Mouse (Mus musculus): ENCODE results near the gene Mcu.

Gene Mcu

DNA sequence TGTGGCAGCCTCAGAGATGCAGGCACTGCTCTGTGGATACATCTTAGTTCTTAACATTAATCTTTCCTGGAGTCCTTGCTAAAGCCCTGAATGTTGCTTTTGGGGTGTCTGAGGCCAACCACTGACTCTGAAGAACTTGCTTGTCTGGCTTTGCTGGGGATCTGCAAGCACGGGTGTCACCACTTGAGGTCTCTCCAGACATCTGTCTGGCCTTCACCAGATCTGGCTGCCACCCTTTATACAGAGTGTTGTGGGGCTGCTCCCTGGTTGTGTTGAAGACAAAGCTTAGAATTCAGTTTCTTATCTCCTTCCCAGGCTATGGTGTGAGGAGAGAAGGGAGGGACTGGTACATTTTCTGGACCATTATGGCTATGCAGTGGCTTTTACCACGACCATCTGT, 122.4 kb downstream of the Mcu start:
- DNase-seq (ENCODE audit: low spot score in 2 of 2), result no peak

DNA sequence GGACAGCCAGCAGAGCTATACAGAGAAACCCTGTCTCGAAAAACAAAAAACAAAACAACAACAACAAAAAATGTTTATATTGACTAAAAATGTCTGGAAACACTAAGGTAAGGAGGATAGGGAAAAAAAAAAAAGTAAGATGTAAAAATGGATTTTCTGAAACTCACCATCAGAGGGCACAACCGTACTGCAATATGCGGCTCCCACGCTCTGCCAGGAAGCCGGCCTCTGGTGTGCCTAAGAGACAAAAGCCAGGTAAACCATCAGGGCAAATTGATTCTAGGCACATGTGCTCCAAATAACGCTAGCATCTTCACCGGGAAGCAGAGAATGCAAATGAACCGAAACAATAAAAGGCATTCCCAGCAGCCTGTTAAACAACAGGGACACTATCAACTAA, 125.6 kb downstream of the Mcu start:
- no peak for DNase-seq (ENCODE audit: low spot score in 2 of 2)

DNA sequence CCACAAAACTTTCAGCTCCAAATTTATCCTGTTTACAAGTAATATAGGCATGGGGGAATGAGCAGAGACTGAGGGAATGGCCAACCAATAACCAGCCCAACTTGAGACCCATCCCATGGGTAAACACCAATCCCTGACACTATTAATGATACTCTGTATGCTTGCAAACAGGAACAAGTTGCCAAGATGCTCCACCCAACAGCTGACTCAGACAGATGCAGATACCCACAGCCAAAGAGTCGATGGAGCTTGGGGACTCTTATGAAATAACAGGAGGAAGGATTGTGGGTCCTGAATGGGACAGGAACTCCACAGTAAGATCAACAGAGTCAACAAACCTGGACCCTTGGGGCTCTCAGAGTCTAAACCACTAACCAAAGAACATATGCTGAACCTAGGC, 127.1 kb downstream of the Mcu start:
- no peak for DNase-seq (ENCODE audit: low spot score in 2 of 2)

DNA sequence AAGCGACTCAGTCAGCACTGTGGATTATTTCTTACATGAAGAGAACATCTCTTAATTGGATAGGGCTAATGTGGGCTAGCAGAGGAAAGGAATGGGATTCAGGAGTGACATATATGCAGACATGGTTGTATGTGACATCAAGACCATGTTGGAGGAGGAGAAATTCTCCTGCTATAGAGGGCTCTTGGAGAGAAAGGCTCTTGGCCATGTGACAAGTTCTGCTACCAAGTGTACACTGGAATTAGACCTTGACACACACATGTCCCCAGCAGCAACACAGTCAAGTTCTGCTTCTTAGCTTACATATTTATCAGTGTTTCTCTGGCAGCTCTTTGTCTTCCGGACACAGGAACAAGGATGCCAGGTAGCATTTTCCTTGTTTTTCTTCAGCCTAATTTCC, 129.1 kb downstream of the Mcu start:
- DNase-seq (ENCODE audit: low spot score in 2 of 2), result no peak

DNA sequence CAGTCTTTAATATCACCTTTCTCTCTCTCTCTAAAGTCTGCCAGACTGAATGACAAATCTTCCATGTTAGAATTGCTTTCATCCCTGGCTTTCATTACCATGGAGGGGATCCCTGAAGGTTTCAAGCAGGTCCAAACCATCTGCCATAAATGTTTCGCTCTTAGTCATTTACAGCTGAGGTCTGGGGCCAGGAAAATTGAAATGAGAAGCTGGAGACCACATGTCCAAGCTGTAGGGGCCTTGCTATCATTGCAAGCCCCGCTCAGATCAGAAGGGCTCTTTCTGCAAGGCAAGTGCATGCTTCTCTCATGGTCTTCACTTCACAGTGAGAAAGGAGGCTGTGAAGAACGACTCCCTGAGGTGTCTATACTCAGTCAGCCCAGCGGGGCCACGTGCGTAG, 132.2 kb downstream of the Mcu start:
- DNase-seq (ENCODE audit: low spot score in 2 of 2), result no peak

DNA sequence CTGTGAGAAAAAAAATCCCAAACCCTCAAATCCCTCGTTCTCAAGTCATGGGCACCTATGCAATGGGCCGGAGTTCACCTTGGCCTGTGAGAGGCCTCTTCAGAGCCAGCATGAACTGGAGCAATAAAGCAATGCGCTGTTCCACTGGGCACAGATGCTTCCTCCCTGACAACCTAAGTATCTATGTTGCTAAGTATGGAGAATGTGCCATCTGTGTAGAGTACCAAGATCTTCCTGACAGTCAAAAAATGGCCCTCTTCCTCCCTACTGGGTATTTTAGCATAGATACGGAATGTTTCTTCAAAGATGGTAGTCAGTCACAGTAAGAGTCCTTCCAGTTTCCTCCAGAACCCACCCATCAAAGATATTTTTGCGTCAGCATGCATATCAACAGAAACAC, 135.1 kb downstream of the Mcu start:
- DNase-seq (ENCODE audit: low spot score in 2 of 2), result peak in 1 of 2 experiments; percentile 40

DNA sequence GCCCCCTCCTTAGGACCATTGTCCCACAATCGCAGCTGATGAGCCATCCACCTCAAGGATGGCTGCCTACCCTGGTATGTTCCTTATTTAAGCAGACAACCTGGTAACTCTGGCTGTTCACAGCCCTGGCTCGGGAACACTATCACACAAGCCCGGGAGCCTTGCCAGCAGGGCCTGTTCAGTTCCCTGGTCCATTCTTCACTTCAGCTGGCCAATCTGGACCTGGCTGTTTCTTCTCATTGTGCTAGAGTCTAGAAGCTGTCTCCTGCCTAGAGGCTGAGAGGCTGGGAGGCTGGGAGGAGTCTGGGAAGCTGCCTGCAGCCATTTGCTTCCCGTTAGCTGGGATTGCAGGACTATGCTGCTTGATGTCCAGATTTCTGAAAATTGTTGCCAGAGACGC, 146.0 kb downstream of the Mcu start:
- DNase-seq (ENCODE audit: low spot score in 2 of 2), result no peak

DNA sequence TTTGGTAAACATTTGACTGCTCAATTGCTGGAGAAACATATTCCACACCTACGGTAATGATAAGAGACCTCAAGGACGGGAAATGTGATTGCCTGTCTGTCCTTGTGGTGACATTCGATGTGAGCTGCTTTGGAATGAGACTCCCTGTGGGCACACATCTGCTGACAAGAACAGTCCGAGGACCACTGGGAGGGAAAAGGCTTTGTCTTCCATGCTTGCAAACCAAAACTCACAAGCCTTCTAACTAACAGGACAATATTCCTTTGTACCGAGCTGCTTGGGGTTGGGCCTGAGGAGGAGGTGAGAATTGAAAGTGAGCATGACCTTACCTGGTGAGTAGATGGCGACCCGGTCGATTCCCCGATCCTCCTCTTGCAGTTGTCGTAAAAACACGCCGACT, 149.2 kb downstream of the Mcu start:
- no peak for DNase-seq (ENCODE audit: low spot score in 2 of 2)

DNA sequence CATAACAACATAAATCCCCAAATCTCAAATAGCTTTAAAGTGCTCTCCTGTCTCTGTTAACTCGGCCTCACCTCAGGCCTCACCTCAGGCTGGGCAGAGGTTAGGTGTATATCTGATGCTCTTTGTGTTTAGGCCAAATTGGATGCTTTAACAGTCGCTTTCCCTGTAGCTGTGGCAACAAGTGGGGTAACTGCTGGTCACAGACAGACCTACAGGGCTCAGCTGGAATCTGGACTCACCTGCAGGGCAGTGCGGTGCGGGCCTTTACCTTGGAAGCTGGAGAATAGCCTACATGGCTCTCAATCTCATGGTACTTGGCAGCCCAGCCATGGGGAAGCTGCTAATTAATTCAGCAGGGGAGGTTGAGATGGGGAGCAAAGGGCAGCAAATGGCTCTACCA, 149.9 kb downstream of the Mcu start:
- DNase-seq (ENCODE audit: low spot score in 2 of 2), result no peak

DNA sequence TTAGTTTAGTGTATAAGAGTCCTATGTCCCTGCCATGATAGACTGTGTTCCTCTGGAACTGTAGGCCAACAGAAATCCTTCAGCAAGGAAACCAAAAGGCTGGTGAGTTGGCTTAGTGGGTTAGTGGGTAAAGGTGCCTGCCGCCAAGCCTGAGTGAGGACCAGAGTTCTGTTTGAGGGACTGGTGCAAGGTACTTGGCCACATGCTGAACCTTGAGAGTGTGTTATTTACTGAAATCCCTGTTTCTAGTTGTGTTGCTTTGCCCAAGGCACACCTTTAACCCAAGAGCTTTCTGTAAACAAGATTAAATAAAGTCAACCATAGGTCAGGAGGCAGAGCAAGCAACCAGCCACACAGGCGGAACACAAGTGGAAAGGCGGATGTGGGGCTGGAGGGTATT, 150.9 kb downstream of the Mcu start:
- DNase-seq (ENCODE audit: low spot score in 2 of 2), result no peak

DNA sequence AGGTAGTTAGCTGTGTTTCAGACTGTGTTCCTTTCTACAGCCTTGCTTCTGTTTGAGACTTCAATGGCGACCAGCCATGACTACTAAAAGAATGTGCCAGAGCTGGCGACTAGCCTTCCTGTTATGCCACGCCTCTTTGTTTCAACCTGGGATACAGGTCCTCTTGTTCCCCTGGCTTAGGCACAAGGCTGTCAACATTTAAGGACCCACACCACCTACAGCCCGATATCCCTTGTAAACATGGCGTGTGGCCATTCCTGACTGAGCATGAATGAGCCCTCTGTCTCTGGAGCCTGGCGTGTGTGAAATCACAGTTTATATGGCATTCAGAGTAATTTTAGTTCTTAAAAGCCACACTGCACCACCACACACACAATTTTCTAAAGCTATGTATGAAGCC, 154.2 kb downstream of the Mcu start:
- no peak for DNase-seq (ENCODE audit: low spot score in 2 of 2)

DNA sequence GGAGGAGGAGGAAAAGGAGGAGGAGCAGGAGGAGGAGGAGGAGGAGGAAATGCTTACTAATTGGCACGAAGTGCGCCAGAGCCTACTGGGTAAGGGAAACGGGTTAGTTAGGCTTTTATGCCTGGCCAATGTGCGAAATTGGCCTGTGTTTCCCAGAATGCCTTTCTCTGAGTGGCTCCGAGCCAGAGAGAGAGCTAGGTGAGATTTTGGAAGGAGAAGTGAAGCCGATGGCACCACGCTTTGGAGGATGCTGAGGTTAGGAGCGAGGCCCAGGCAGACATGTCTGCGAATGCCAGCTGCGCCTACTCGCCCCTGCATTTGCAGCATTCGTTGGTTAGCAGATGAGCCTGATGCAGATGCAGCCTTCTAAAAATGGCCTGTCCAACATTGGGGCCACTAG, 156.7 kb downstream of the Mcu start:
- DNase-seq (ENCODE audit: low spot score in 2 of 2), result peak; percentile 58 to 69

DNA sequence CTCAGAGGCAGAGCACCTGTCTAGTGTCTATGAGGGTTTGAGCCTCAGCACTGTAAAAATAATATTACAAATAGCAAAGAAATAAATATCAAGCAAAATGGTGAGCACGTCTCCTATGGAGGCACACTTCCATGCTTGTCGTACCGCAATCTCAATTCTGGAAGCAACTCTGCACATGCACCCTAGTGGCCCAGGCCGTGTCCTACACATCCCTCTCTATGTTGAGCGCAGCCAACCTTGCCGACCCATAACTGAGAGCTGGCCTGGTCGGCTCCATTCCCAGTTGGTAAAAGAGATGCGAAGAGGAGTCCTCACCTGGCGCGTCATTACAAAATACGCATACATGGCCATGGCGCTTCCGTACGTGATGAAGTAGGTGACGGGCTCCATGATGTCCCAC, 161.9 kb downstream of the Mcu start:
- no peak for DNase-seq (ENCODE audit: low spot score in 2 of 2)

DNA sequence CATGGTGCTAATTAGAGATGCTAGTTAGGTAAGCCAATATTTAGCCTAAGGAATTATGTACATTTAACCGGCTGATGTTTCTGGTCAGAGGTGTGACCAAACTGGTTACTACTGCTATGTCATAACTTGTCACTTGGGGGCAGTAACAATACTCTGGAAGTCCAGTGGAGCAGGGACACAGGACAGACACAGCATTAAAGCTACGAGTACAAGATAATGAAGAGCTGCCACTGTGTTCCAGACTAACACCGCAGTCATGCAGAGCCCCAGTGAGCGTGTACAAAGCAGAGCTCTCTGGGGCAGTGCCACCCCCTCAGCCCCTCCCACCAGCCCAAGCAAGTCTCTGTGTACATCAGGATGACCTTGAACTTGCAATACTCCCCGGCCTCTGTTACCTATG, 164.7 kb downstream of the Mcu start:
- DNase-seq (ENCODE audit: low spot score in 2 of 2), result no peak

DNA sequence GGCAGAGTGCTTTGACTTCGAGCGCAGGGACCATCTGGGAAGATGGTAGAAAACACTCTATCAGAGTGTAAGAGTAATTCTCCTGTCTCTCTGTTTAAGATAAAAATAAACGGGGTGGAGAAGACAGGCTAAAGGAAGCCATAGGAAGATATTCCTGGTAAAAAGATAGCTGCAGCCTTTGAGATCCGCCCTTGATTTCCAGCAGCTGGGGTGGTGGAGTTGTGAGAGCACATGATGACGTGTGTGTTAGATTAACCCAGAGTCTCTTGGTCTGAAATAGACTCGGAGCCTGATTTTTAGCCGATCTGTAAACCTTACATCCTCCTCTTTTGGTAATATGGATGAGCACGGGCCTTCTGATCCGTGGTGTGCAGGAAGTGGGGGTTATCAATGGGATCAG, 168.9 kb downstream of the Mcu start:
- peak in 1 of 2 experiments; percentile 65 for DNase-seq (ENCODE audit: low spot score in 2 of 2)

DNA sequence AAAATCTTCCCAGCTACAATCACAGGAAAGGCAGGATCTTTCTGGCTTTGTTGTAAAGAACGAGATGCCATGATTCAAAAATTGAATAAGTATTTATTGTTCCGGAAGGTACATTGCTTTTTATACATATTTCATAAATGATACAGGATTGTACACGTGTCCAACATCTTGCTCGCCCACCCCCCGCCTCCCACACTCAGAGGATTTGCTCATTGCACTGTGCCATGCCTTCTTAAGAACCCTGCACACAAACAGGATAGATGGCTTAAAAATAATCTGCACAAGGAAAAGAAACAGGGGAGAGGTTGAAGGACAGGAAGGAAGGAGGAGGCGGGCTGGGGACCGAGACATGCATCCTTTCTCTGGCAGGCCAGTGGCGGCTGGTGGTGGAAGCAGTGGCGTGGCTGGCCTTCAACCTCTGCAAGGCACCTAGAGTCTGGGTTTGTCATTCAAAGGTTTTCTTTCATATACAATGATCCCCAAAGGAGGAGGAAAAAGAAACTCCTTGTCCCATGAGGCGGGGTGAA, 169.5 kb downstream of the Mcu start:
- no peak for DNase-seq (ENCODE audit: low spot score in 2 of 2)

DNA sequence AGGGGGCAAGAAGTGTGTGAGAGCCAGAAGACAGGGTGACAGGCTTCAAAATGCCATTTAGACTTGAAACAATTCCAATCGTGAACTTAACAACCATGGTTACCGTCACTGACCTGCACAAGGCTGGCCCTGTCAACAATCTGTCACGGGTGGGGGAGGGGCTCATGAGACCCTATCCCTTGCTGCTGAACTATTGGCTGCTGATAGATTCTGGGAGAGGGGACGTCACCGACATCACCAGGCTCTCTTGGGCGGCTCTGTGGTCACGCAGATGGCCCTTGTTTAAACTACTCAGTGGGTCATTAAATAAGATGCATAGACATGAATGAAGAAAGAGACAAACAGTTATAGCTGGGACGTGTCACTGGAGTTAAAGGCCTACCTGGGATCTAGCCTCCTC, 171.9 kb downstream of the Mcu start:
- no peak for DNase-seq (ENCODE audit: low spot score in 2 of 2)

DNA sequence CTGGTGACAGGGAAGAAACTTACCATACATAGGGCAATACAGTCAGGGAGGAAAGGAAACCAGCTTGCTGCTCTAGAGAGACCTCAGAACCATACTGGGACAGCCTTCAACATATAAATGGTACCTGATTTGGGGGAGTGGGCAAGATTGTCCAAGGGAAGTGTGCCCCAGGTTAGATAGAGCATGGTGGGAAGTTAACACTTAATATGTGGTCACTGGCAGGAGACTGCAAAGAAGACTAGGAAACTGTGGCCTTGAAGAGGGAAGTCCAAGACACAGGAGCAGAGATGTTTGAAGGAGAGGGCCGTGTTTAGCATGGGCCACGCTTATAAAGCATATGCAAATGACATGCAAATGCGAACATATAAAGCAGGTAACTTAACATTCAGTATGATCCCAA, 172.4 kb downstream of the Mcu start:
- no peak for DNase-seq (ENCODE audit: low spot score in 2 of 2)

DNA sequence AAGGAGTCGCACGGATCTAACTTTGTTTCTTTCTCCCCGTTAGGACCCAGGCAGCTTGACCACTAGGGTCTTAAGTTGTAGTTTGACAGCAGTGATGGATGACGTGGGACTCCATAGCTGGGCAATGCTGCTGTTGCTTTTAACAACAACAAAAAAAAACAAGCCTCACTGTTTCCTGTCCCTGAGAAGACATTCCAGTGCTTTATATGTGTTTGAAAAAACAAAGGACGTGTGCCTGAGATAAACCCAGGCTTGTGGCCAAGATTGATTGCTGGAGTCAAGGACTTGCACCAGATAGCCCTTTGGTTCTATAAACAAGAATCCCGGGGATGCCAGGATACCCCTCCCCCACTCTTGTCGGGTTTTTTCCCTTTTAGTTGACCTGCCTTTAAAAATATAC, 173.3 kb downstream of the Mcu start:
- no peak for DNase-seq (ENCODE audit: low spot score in 2 of 2)

DNA sequence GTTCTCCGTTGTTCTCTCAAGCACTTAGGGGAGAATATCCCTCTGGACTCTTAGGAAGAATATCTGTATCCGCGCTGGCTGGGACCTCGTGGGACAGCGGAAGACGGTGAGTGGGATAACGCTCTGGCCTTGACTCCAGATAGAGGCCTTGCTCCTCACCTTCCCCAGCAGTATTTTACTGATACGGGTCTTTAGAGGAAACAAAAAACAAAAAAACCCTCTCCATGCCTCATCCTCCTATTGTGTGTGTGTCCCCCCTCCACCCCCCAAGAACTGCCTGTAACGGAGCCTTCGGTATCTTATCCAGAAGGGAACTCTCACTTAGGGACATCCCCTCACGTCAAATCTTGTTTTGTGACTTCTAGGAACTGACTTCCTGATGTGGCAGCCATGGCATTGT, 174.8 kb downstream of the Mcu start, which contains the start of gene Oit3:
Gene Oit3 (minus strand): TSS at position 44 of the 400 bp plus-strand sequence.
- no peak for DNase-seq (ENCODE audit: low spot score in 2 of 2)

DNA sequence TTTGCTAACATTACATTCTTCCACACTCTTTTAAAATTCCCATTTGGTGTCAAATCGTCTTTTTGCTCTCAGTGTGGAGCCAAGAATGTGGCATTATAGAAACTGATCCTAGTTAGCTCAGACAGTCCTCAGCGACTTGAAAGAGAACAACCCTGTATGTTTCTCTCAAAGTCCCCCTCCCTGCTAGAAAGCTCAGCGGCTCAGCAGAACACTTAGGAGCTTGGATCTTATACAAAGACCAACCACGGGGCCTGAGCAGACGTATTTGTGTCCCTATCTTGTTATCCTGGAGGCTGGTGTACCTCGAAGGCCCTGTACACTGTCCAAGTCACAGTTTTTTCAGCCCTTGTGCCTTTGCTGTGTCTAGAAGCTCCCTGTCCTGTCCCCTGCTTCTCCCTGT, 176.3 kb downstream of the Mcu start:
- DNase-seq (ENCODE audit: low spot score in 2 of 2), result no peak

DNA sequence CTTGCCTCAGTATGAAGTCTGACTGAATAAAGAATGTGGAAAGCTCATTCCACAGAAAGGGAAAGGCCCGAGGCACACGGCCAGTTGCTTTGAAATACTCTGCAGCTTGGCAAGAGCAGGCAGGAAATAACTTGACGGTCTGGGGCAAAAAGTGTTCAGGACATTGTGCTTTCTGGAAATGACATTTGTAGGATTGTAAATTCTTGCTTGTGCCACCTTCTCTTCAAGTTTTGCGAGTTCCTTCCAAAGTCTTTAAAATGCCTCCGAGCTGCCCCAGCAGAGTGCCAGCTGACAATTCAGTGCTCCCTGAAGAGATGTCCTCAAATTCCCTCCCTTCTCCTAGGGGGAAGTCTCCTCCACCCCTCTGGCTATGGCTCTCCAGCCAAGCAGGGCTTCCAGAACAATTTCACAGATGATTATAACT, 177.0 kb downstream of the Mcu start:
- no peak for DNase-seq (ENCODE audit: low spot score in 2 of 2)

DNA sequence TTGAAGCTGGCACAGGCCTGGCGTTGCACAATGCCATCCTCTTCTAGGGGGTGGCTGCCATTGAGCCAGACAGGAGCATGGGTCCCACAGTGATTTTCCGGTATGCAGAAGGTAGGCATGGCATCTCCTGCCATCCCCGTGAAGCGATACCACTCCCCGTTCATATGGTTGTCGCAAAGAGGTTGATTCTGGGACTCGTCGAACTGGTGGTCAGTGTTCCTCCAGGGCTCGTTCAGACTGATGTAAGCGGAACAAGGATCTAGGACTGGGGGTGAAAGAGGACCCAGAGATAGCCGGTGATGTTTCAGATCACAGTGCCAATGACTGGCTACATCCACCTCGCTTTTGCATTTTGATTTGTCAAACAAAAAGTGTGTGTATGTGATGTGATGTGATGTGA, 177.8 kb downstream of the Mcu start:
- no peak for DNase-seq (ENCODE audit: low spot score in 2 of 2)

DNA sequence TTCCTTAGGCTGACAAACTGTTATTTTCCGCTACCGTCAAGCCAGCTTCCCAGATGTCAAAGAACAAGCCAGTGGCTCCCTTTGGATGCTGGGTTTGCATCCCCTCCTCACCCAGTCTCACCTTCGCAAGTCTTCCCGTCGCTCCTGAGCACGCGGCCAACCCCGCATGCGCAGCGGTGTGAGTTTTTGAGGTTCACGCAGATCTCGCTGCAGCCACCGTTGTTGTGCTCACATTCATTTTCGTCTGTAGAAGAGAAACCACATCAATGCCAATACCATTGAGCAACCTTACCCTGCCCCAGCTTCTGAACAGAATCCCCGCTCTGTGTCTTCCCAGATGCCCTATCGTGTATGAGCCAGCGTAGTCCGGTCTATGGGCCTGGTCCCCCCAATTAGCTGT, 180.7 kb downstream of the Mcu start:
- DNase-seq (ENCODE audit: low spot score in 2 of 2), result no peak

Measured in frontal cortex, postnatal 36 days (tissue).